Mouse (Mus musculus) midbrain, embryonic 11.5 days (tissue): Measurements from ENCODE around the gene Eda. TPM values are rescaled to one million over a fixed set of nuclear protein-coding genes. Genes with fewer than 3 reads are reported as not detected.

Experiments used
- ATAC-seq: fragments of 200-750 bp; cut with Nextera tagmentation; 2 replicates; pipeline ENCODE4 v1.8.0; 2017; ENCODE audit warnings: moderate TSS enrichment, moderate library complexity; ENCODE audit not compliant: low FRiP score
- DNase-seq: peaks from one replicate; pipeline ENCODE4 v3.0.0; 2015; ENCODE audit warnings: low spot score; ENCODE audit errors: missing footprints
- H3K27ac ChIP-seq: fragments of 300-500 bp; sonication (generic); 2 replicates; pipeline ENCODE4 v1.5.1; 2014; ENCODE audit warnings: low read depth, low read length
- H3K27me3 ChIP-seq: fragments of 300-500 bp; sonication (generic); 2 replicates; pipeline ENCODE4 v1.6.1; 2014; ENCODE audit warnings: mild to moderate bottlenecking, low read length, moderate library complexity, mixed read lengths; ENCODE audit not compliant: control insufficient read depth, insufficient read depth
- H3K36me3 ChIP-seq: fragments of 300-500 bp; sonication (generic); 2 replicates; pipeline ENCODE4 v1.6.1; 2014; ENCODE audit warnings: mild to moderate bottlenecking, low read length, moderate library complexity, mixed read lengths; ENCODE audit not compliant: control insufficient read depth, insufficient read depth
- H3K4me1 ChIP-seq: fragments of 300-500 bp; sonication (generic); 2 replicates; pipeline ENCODE4 v1.6.1; 2014; ENCODE audit warnings: low read length; ENCODE audit not compliant: control insufficient read depth, insufficient read depth
- H3K4me2 ChIP-seq: fragments of 300-500 bp; sonication (generic); 2 replicates; pipeline ENCODE4 v1.6.1; 2014; ENCODE audit warnings: mild to moderate bottlenecking, moderate library complexity
- H3K4me3 ChIP-seq: fragments of 300-500 bp; sonication (generic); 2 replicates; pipeline ENCODE4 v1.5.1; 2014; ENCODE audit warnings: low read depth, low read length
- H3K9ac ChIP-seq: fragments of 300-500 bp; sonication (generic); 2 replicates; pipeline ENCODE4 v1.6.1; 2014; ENCODE audit warnings: low read length
- H3K9me3 ChIP-seq: fragments of 300-500 bp; sonication (generic); 2 replicates; pipeline ENCODE4 v1.6.1; 2016; ENCODE audit warnings: low read length; ENCODE audit not compliant: control insufficient read depth
- WGBS: fragments of 180-500 bp; shearing (Covaris S2); extraction: QIAGEN DNeasy Blood & Tissue Kit; methylation state at CpG from one replicate; pipeline ENCODE4 v1.1.7; 2014; 5-methylcytosine and 5-hydroxymethylcytosine counted together
- polyA plus RNA-seq: library from polyadenylated mRNA; unstranded; fragments of >200 nt; fragmentation: Nextera tagmentation; extraction: Ambion mirVana; gene quantifications from 2 replicates; pipeline ENCODE4 v1.2.1, GENCODE M21; 2014

The Eda gene
- polyA plus RNA-seq: 2.0 and 2.1 TPM in 2 replicates

GRCm38 (mm10) chrX:99975250-99975984 lies at the start of gene Eda:
Gene Eda, plus strand, starts transcription at chrX:99975606.
- 20% methylated on average over 38 of the region's 49 CpGs for WGBS
- Histone ChIP-seq H3K27me3 (0 out of 2 replicates have a peak, but pooled peaks cover 2% of the 10 kb centered on the region), H3K27ac (no peak within 1 kb of the TSS), H3K36me3 (no peaks in the 10 kb centered on the region), H3K4me1 (no peaks in the 10 kb centered on the region), H3K9ac (peak within 1 kb of the TSS; percentile 51), H3K9me3 (no peaks in the 10 kb centered on the region), H3K4me3 (peak within 1 kb of the TSS; percentile 43), H3K4me2 (peak within 1 kb of the TSS; percentile 79)
- peak; percentile 98 for DNase-seq
- peak; percentile 97 for ATAC-seq

- no peaks in the 10 kb centered on the region; the same call in none of the 2 replicates for H3K27me3 ChIP-seq
- H3K9ac ChIP-seq: no peak overlapping the region
- no peak for DNase-seq
- no peaks in the 10 kb centered on the region for H3K36me3 ChIP-seq
- no peaks in the 10 kb centered on the region for H3K4me1 ChIP-seq
- no peak overlapping the region for H3K4me2 ChIP-seq
- ATAC-seq: no peak
- 73% methylated on average over 4 of the region's 4 CpGs for WGBS
- H3K9me3 ChIP-seq: no peaks in the 10 kb centered on the region
- no peak overlapping the region for H3K27ac ChIP-seq
- H3K4me3 ChIP-seq: no peak overlapping the region
These were observed 14.4 kb upstream of the Eda start for GRCm38 (mm10) chrX:99961002-99961401.

- DNase-seq (no peak), ATAC-seq (no peak)
- no peak overlapping the region for H3K4me3 ChIP-seq
- WGBS: 81% methylated on average over 1 of the region's 1 CpGs
- no peak overlapping the region for H3K27ac ChIP-seq
- H3K9ac ChIP-seq: no peak overlapping the region
- no peak overlapping the region for H3K4me2 ChIP-seq
- H3K36me3 ChIP-seq: no peaks in the 10 kb centered on the region
- no peaks in the 10 kb centered on the region for H3K27me3 ChIP-seq
- no peaks in the 10 kb centered on the region for H3K4me1 ChIP-seq
- no peaks in the 10 kb centered on the region for H3K9me3 ChIP-seq
These were observed 5.3 kb upstream of the Eda start for GRCm38 (mm10) chrX:99970111-99970510.

GRCm38 (mm10) chrX:99974381-99974780 lies 1.0 kb upstream of the Eda start:
- 54% methylated on average over 3 of the region's 3 CpGs for whole genome bisulfite sequencing
- no peaks in the 10 kb centered on the region for H3K4me1 ChIP-seq
- H3K9ac ChIP-seq: no peak overlapping the region
- DNase-seq (no peak), ATAC-seq (no peak)
- H3K36me3 ChIP-seq: no peaks in the 10 kb centered on the region
- H3K27me3 ChIP-seq: 0 out of 2 replicates have a peak, but pooled peaks cover 2% of the 10 kb centered on the region
- no peak overlapping the region for H3K4me3 ChIP-seq
- H3K4me2 ChIP-seq: no peak overlapping the region
- no peaks in the 10 kb centered on the region for H3K9me3 ChIP-seq
- no peak overlapping the region for H3K27ac ChIP-seq

- WGBS: 25% methylated on average over 5 of the region's 5 CpGs
- Histone ChIP-seq H3K4me3 (peak overlapping the region; percentile 43; the same call in 1 of the 2 replicates), H3K4me1 (no peaks in the 10 kb centered on the region), H3K27ac (no peak overlapping the region), H3K27me3 (0 out of 2 replicates have a peak, but pooled peaks cover 2% of the 10 kb centered on the region), H3K9ac (no peak overlapping the region), H3K9me3 (no peaks in the 10 kb centered on the region), H3K36me3 (no peaks in the 10 kb centered on the region), H3K4me2 (peak overlapping the region; percentile 79; the same call in 1 of the 2 replicates)
- ATAC-seq: peak; percentile 45
- DNase-seq: no peak
These were observed 603 bp upstream of the Eda start for GRCm38 (mm10) chrX:99974803-99975202.

GRCm38 (mm10) chrX:99975985-99976924 lies 849 bp downstream of the Eda start:
- Histone ChIP-seq H3K27ac (no peak overlapping the region), H3K4me1 (no peaks in the 10 kb centered on the region), H3K9me3 (no peaks in the 10 kb centered on the region), H3K9ac (peak overlapping the region; percentile 51), H3K4me3 (peak overlapping the region; percentile 43), H3K4me2 (peak overlapping the region; percentile 79), H3K27me3 (0 out of 2 replicates have a peak, but pooled peaks cover 2% of the 10 kb centered on the region), H3K36me3 (no peaks in the 10 kb centered on the region)
- DNase-seq: peak; percentile 88
- peak; percentile 40; the same call in 1 of the 2 replicates for ATAC-seq
- WGBS: 21% methylated on average over 39 of the region's 48 CpGs

GRCm38 (mm10) chrX:99978354-99978753 lies 2.9 kb downstream of the Eda start:
- Histone ChIP-seq H3K36me3 (no peaks in the 10 kb centered on the region), H3K9me3 (no peaks in the 10 kb centered on the region), H3K4me2 (no peak overlapping the region), H3K27me3 (0 out of 2 replicates have a peak, but pooled peaks cover 2% of the 10 kb centered on the region), H3K9ac (no peak overlapping the region), H3K27ac (no peak overlapping the region), H3K4me1 (no peaks in the 10 kb centered on the region), H3K4me3 (no peak overlapping the region)
- ATAC-seq (no peak), DNase-seq (no peak)
- WGBS: 68% methylated on average over 2 of the region's 2 CpGs

GRCm38 (mm10) chrX:99993434-99993833 lies 18.0 kb downstream of the Eda start:
- no peak for ATAC-seq
- H3K27me3 ChIP-seq: no peaks in the 10 kb centered on the region
- 97% methylated on average over 1 of the region's 1 CpGs for WGBS
- H3K9me3 ChIP-seq: no peaks in the 10 kb centered on the region
- H3K27ac ChIP-seq: no peak overlapping the region
- no peaks in the 10 kb centered on the region for H3K36me3 ChIP-seq
- H3K4me2 ChIP-seq: no peak overlapping the region
- H3K4me1 ChIP-seq: no peaks in the 10 kb centered on the region
- no peak overlapping the region for H3K9ac ChIP-seq
- DNase-seq: no peak
- H3K4me3 ChIP-seq: no peak overlapping the region
